Mouse (Mus musculus): ENCODE results near the gene Gm10639. TPM values are rescaled to one million over a fixed set of nuclear protein-coding genes. Genes with fewer than 3 reads are reported as not detected.
"Not testable (repeated sequence)": the region's sequence is repeated elsewhere in the genome, so short reads cannot be mapped to it uniquely, and the experiment has no call there.

Gm10639 gene
- polyA plus RNA-seq, 1 experiment from 2014 or later, result 0.23 TPM

DNA sequence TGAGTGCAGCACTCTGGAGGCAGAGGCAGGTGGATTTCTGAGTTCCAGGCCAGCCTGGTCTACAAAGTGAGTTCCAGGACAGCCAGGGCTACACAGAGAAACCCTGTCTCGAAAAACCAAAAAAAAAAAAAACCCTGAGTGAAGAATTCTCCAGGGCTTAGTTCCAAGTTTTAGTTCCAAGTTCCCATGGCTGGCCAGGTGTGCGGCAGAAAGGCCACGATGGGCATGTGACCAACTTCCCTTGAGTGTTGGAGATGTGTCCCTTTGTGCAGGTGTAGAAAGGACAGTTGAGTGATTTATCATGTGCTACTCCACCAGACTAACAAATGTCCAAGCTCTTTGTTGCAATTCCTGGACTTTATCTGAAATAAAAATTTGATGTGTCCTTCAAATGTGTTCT is 59.4 kb downstream of the Gm10639 start:
- H3K9me3 ChIP-seq (replicated peaks); H3K4me2 ChIP-seq (replicated peaks); H3K27ac ChIP-seq (replicated peaks); H3K9ac ChIP-seq; H3K4me1 ChIP-seq; ATAC-seq (ENCODE audit: insufficient number of reproducible peaks, low FRiP score, low TSS enrichment, low read depth); H3K27me3 ChIP-seq; H3K36me3 ChIP-seq; H3K4me3 ChIP-seq (replicated peaks): not testable (repeated sequence)
- WGBS, result 88% methylated on average over 3 of the region's 3 CpGs

DNA sequence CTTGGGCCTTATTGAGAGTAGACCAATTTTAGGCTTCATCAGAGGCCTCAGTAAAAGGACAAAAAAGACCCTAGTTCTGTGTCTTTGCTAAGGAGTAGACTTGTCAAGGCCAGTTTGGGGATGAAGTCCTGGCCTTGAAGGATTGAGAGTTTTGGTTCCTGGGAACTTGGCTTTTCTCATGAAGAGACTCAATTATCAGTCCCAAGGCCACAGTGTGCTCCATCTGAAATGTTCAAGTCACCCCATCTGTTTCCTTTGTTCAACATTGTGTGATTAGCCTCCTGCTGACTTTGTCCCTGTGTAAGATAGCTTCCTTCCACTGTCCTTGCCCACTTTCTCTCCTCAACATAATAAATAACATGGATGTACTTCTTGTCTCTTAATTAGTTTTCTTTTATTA is 60.3 kb downstream of the Gm10639 start:
- not testable (repeated sequence) for H3K4me2 ChIP-seq (replicated peaks); ATAC-seq (ENCODE audit: insufficient number of reproducible peaks, low FRiP score, low TSS enrichment, low read depth); H3K4me1 ChIP-seq; H3K9me3 ChIP-seq (replicated peaks); H3K9ac ChIP-seq; H3K27ac ChIP-seq (replicated peaks); H3K27me3 ChIP-seq; H3K4me3 ChIP-seq (replicated peaks); H3K36me3 ChIP-seq

DNA sequence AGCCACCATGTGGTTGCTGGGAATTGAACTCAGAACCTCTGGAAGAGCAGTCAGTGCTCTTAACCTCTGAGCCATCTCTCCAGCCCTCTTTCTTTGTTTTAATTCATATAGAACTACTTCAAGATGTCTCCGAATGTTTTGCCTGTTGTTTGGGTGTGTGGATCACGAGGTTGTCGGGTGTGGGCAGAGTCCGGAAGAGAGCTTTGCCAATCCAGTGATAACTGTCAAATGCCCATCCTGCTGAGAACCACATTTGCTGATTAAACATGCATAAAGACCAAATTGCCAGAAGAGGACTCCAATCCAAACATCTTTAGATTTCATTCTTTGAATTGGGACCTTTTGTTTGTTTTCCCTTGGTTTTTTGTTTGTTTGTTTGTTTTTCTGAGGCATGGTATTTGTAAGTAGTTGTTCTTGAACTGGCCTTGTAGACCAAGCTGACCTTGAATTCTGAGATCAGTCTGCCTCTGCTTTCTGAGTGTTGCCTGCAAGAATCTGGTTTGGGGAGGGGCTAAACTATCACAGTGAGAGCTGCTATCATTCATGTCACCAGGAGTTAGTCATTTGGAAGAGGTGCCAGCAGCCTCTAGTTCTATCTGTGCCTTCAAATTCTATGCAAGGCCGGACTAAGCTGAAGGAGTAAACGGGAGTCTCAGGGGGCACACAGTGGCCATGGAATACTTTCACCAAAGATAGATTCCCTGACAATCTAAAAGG is 61.9 kb downstream of the Gm10639 start:
- Histone ChIP-seq H3K27me3 (no peaks in the 10 kb centered on the region), H3K9ac (no peak overlapping the region), H3K4me3 (replicated peaks) (no peak overlapping the region), H3K27ac (replicated peaks) (no peak overlapping the region), H3K4me2 (replicated peaks) (no peak overlapping the region), H3K4me1 (no peaks in the 10 kb centered on the region), H3K9me3 (replicated peaks) (no peaks in the 10 kb centered on the region), H3K36me3 (no peaks in the 10 kb centered on the region)
- ATAC-seq (ENCODE audit: insufficient number of reproducible peaks, low FRiP score, low TSS enrichment, low read depth), result no peak
- 75% methylated on average over 6 of the region's 6 CpGs for WGBS

Other genes starting within 250 kb of the Gm10639 start
- not detected in 2 replicates for gene Gcm1, start 238.0 kb upstream of the Gm10639 start, polyA plus RNA-seq (2015; fragmentation: Nextera tagmentation; extraction: Ambion mirVana)
- 41.2 and 45.9 TPM in 2 replicates for gene Fbxo9, start 180.9 kb upstream of the Gm10639 start, polyA plus RNA-seq (2015; fragmentation: Nextera tagmentation; extraction: Ambion mirVana)
- gene Ick, start 180.7 kb upstream of the Gm10639 start, polyA plus RNA-seq (2015; fragmentation: Nextera tagmentation; extraction: Ambion mirVana), result 23.9 and 26.3 TPM in 2 replicates
- gene Gsta4, start 107.1 kb upstream of the Gm10639 start, polyA plus RNA-seq (2015; fragmentation: Nextera tagmentation; extraction: Ambion mirVana), result 69.1 and 106 TPM in 2 replicates
- 1.7 and 6.4 TPM in 2 replicates for gene Gsta1, start 59.3 kb upstream of the Gm10639 start, polyA plus RNA-seq (2015; fragmentation: Nextera tagmentation; extraction: Ambion mirVana)
- gene Gm3776, start 32.8 kb upstream of the Gm10639 start, polyA plus RNA-seq (2015; fragmentation: Nextera tagmentation; extraction: Ambion mirVana), result 5.2 and 8.8 TPM in 2 replicates
- not detected in 2 replicates for gene Omt2a, start 24.9 kb downstream of the Gm10639 start, polyA plus RNA-seq (2015; fragmentation: Nextera tagmentation; extraction: Ambion mirVana)
- not detected in 2 replicates for gene Omt2b, start 37.7 kb downstream of the Gm10639 start, polyA plus RNA-seq (2015; fragmentation: Nextera tagmentation; extraction: Ambion mirVana)
- gene Gsta2, start 65.9 kb downstream of the Gm10639 start, polyA plus RNA-seq (2015; fragmentation: Nextera tagmentation; extraction: Ambion mirVana), result 10.6 and 13.5 TPM in 2 replicates
- gene Dppa5a, start 78.3 kb downstream of the Gm10639 start, polyA plus RNA-seq (2015; fragmentation: Nextera tagmentation; extraction: Ambion mirVana), result 0.49 and 0.76 TPM in 2 replicates
- 2.0 and 2.2 TPM in 2 replicates for gene Ooep, start 88.8 kb downstream of the Gm10639 start, polyA plus RNA-seq (2015; fragmentation: Nextera tagmentation; extraction: Ambion mirVana)
- 0.20 and 0.28 TPM in 2 replicates for gene Ddx43, start 105.9 kb downstream of the Gm10639 start, polyA plus RNA-seq (2015; fragmentation: Nextera tagmentation; extraction: Ambion mirVana)
- 2.5 and 3.3 TPM in 2 replicates for gene Cgas, start 153.3 kb downstream of the Gm10639 start, polyA plus RNA-seq (2015; fragmentation: Nextera tagmentation; extraction: Ambion mirVana)
- 21.2 and 23.6 TPM in 2 replicates for gene Mto1, start 158.3 kb downstream of the Gm10639 start, polyA plus RNA-seq (2015; fragmentation: Nextera tagmentation; extraction: Ambion mirVana)
- 0.88 and 1.1 TPM in 2 replicates for gene Gm17324, start 158.9 kb downstream of the Gm10639 start, polyA plus RNA-seq (2015; fragmentation: Nextera tagmentation; extraction: Ambion mirVana)
- gene Eef1a1, start 199.2 kb downstream of the Gm10639 start, polyA plus RNA-seq (2015; fragmentation: Nextera tagmentation; extraction: Ambion mirVana), result 5,028 and 5,329 TPM in 2 replicates